Mouse (Mus musculus) T-helper 1 cell (primary cell): ENCODE data around the gene 4930544D05Rik.
"Not testable (repeated sequence)": the region's sequence is repeated elsewhere in the genome, so short reads cannot be mapped to it uniquely, and the experiment has no call there.

Experiments
- in situ Hi-C: fragments of 300-600 bp; cut with MboI, MseI; formaldehyde crosslinking; loops from one replicate; pipeline ENCODE4 v1.15.1; 2025; ENCODE audit warnings: high pct_unique_total_duplicates

Gene 4930544D05Rik

GRCm38 (mm10) chr11:70615516-70616093, at the start of gene 4930544D05Rik:
4930544D05Rik (plus strand) TSS chr11:70615848.
- in situ Hi-C loops = loop anchor here (5.0 to 25.0 kb wide), 4 partner anchors 52 to 1878 kb away; partner anchors contain the start of gene Spag7

GRCm38 (mm10) chr11:70566586-70566985, 49.1 kb upstream of the 4930544D05Rik start:
- in situ Hi-C loops = no loop called here

GRCm38 (mm10) chr11:70570614-70571013, 45.0 kb upstream of the 4930544D05Rik start:
- in situ Hi-C loops = not testable (repeated sequence)

- in situ Hi-C loops = no loop called here
Observed at GRCm38 (mm10) chr11:70571641-70572040, 44.0 kb upstream of the 4930544D05Rik start.

GRCm38 (mm10) chr11:70572348-70572902, 43.2 kb upstream of the 4930544D05Rik start:
- in situ Hi-C loops = no loop called here

GRCm38 (mm10) chr11:70573872-70574271, 41.8 kb upstream of the 4930544D05Rik start:
- in situ Hi-C loops = no loop called here

GRCm38 (mm10) chr11:70577201-70577600, 38.4 kb upstream of the 4930544D05Rik start:
- in situ Hi-C loops = no loop called here

- in situ Hi-C loops = no loop called here
Observed at GRCm38 (mm10) chr11:70578962-70579361, 36.7 kb upstream of the 4930544D05Rik start.

GRCm38 (mm10) chr11:70579710-70580357, 35.8 kb upstream of the 4930544D05Rik start:
- in situ Hi-C loops = no loop called here

- in situ Hi-C loops = no loop called here
Observed at GRCm38 (mm10) chr11:70580358-70580720, 35.3 kb upstream of the 4930544D05Rik start.

- in situ Hi-C loops = no loop called here
Observed at GRCm38 (mm10) chr11:70580921-70581320, 34.7 kb upstream of the 4930544D05Rik start.

GRCm38 (mm10) chr11:70582196-70582595, 33.5 kb upstream of the 4930544D05Rik start:
- in situ Hi-C loops = no loop called here

GRCm38 (mm10) chr11:70583022-70583714, 32.5 kb upstream of the 4930544D05Rik start:
- in situ Hi-C loops = no loop called here

- in situ Hi-C loops = no loop called here
Observed at GRCm38 (mm10) chr11:70583775-70584174, 31.9 kb upstream of the 4930544D05Rik start.

- in situ Hi-C loops = no loop called here
Observed at GRCm38 (mm10) chr11:70585457-70585856, 30.2 kb upstream of the 4930544D05Rik start.

GRCm38 (mm10) chr11:70586261-70586660, 29.4 kb upstream of the 4930544D05Rik start:
- in situ Hi-C loops = no loop called here

- in situ Hi-C loops = no loop called here
Observed at GRCm38 (mm10) chr11:70586954-70587353, 28.7 kb upstream of the 4930544D05Rik start.

- in situ Hi-C loops = no loop called here
Observed at GRCm38 (mm10) chr11:70591733-70592132, 23.9 kb upstream of the 4930544D05Rik start.

- in situ Hi-C loops = no loop called here
Observed at GRCm38 (mm10) chr11:70594253-70594989, 21.2 kb upstream of the 4930544D05Rik start.

- in situ Hi-C loops = no loop called here
Observed at GRCm38 (mm10) chr11:70595638-70596037, 20.0 kb upstream of the 4930544D05Rik start.

- in situ Hi-C loops = no loop called here
Observed at GRCm38 (mm10) chr11:70596094-70596493, 19.6 kb upstream of the 4930544D05Rik start.

GRCm38 (mm10) chr11:70597301-70597700, 18.3 kb upstream of the 4930544D05Rik start:
- in situ Hi-C loops = no loop called here
